ENCODE assay signal across 25 mouse cellular contexts in genomic region chr13:78123911-78124426, GRCm38 (mm10).
DNase-seq lines count a peak whose midpoint lies in the region; ATAC-seq and TF ChIP-seq lines count a peak whose summit lies in the region.
"Had no signal": no experiment of that assay in that cellular context is flagged by ENCODE, and none has a peak within 500 bp of the region (broad histone marks: within the 10 kb centered on the region; RNA-seq: fewer than 3 reads in every experiment).

No protein-coding gene starts in this region.

- peak; percentile 42; the same call in 1 of the 2 replicates for ATAC-seq in lung, embryonic 15.5 days (ENCODE audit: borderline replicate concordance, extremely low read depth, low FRiP score, low TSS enrichment)
- ATAC-seq in lung, postnatal 0 days, result peak; percentile 79
- ATAC-seq in cerebellum, adult (ENCODE audit: insufficient number of reproducible peaks, low FRiP score, low TSS enrichment), result no peak
- ATAC-seq: forebrain, embryonic 14.5 days; forebrain, embryonic 16.5 days had no signal

- no peak overlapping the region for H3K27ac ChIP-seq in lung, embryonic 15.5 days
- no peak overlapping the region for H3K27ac ChIP-seq in lung, postnatal 0 days (ENCODE audit: low read length)
- H3K27ac ChIP-seq: embryonic facial prominence, embryonic 13.5 days; embryonic facial prominence, embryonic 15.5 days; forebrain, embryonic 10.5 days; forebrain, embryonic 12.5 days had no signal

- H3K9me3 ChIP-seq in lung, embryonic 15.5 days, result no peaks in the 10 kb centered on the region
- no peaks in the 10 kb centered on the region for H3K9me3 ChIP-seq in lung, postnatal 0 days (ENCODE audit: low read length)
- H3K9me3 ChIP-seq: embryonic facial prominence, embryonic 13.5 days; embryonic facial prominence, embryonic 15.5 days; forebrain, embryonic 10.5 days; forebrain, embryonic 12.5 days had no signal

- no peak overlapping the region for H3K4me3 ChIP-seq in lung, embryonic 15.5 days
- no peak overlapping the region for H3K4me3 ChIP-seq in lung, postnatal 0 days (ENCODE audit: low read depth, low read length)
- H3K4me3 ChIP-seq: embryonic facial prominence, embryonic 13.5 days; embryonic facial prominence, embryonic 15.5 days; erythroblast, embryonic 14.5 days; forebrain, embryonic 10.5 days; forebrain, embryonic 12.5 days had no signal

- peak; percentile 19 to 30 for DNase-seq in lung, adult 18-20 months
- no peak for DNase-seq in lung, postnatal 14 days
- no peak for DNase-seq in lung, postnatal 10 days
- peak; percentile 52 for DNase-seq in lung, postnatal 0 days (ENCODE audit: low spot score)
- peak; percentile 4 for DNase-seq in lung, postnatal 25 days (ENCODE audit: low spot score)
- DNase-seq in urinary bladder, adult 2 months (ENCODE audit: low spot score), result no peak
- DNase-seq: adrenal gland, adult 2 months; adrenal gland, postnatal 14 days; adrenal gland, postnatal 36 days; cerebellum, adult 11 months; cerebellum, adult 18-20 months; cerebellum, adult 8-10 months; cerebellum, adult 9-11 months; cerebellum, postnatal 14 days; cerebellum, postnatal 36 days; embryo, embryonic 11 days had no signal

- WGBS in lung, embryonic 15.5 days, result 65% methylated on average over 4 of the region's 4 CpGs
- 55% methylated on average over 4 of the region's 4 CpGs for WGBS in lung, postnatal 0 days

- H3K4me2 ChIP-seq in lung, embryonic 15.5 days, result no peak overlapping the region
- no peak overlapping the region for H3K4me2 ChIP-seq in lung, postnatal 0 days (replicated peaks; ENCODE audit: low read depth, low read length)
- H3K4me2 ChIP-seq: embryonic facial prominence, embryonic 13.5 days; embryonic facial prominence, embryonic 15.5 days; forebrain, embryonic 12.5 days had no signal

- H3K36me3 ChIP-seq in lung, embryonic 15.5 days, result no peaks in the 10 kb centered on the region
- H3K36me3 ChIP-seq in lung, postnatal 0 days (ENCODE audit: insufficient read depth, low read length), result no peaks in the 10 kb centered on the region
- H3K36me3 ChIP-seq: embryonic facial prominence, embryonic 13.5 days; embryonic facial prominence, embryonic 15.5 days; forebrain, embryonic 10.5 days; forebrain, embryonic 12.5 days had no signal

- H3K9ac ChIP-seq in lung, embryonic 15.5 days, result no peak overlapping the region
- H3K9ac ChIP-seq in lung, postnatal 0 days (replicated peaks; ENCODE audit: low read depth), result no peak overlapping the region
- H3K9ac ChIP-seq: embryonic facial prominence, embryonic 13.5 days; embryonic facial prominence, embryonic 15.5 days; forebrain, embryonic 12.5 days had no signal

- H3K27me3 ChIP-seq in lung, embryonic 15.5 days, result no peaks in the 10 kb centered on the region
- no peaks in the 10 kb centered on the region for H3K27me3 ChIP-seq in lung, postnatal 0 days (replicated peaks; ENCODE audit: insufficient read depth, low read length)
- H3K27me3 ChIP-seq: embryonic facial prominence, embryonic 13.5 days; embryonic facial prominence, embryonic 15.5 days; forebrain, embryonic 12.5 days had no signal

- TF ChIP-seq EP300 in lung, postnatal 0 days (IDR thresholded peaks at IDR 0.05), result peak; percentile 77

- TF ChIP-seq CTCF in lung, postnatal 0 days (IDR thresholded peaks at IDR 0.05), result no peak

- no peaks in the 10 kb centered on the region for H3K4me1 ChIP-seq in lung, embryonic 15.5 days
- no peaks in the 10 kb centered on the region for H3K4me1 ChIP-seq in lung, postnatal 0 days (ENCODE audit: insufficient read depth, low read depth, low read length)
- H3K4me1 ChIP-seq: embryonic facial prominence, embryonic 13.5 days; embryonic facial prominence, embryonic 15.5 days; forebrain, embryonic 10.5 days; forebrain, embryonic 12.5 days had no signal

Comparison
In these comparisons a context has a peak if more than half of its experiments do, and no peak if none do; other contexts are left out.
1. DNase-seq: peak in lung, adult 18-20 months (2 of 2), lung, postnatal 0 days (single experiment) and lung, postnatal 25 days (single experiment); none in lung, postnatal 14 days (single experiment), lung, postnatal 10 days (single experiment) and urinary bladder, adult 2 months (single experiment).